Mouse (Mus musculus): ENCODE measurements at regions not wholly inside any gene's neighbourhood (a gene's known extent, or its start where the extent isn't known, plus 50 kb on each side); places are given as distances from the start of the nearest gene placed in this dataset.

DNA sequence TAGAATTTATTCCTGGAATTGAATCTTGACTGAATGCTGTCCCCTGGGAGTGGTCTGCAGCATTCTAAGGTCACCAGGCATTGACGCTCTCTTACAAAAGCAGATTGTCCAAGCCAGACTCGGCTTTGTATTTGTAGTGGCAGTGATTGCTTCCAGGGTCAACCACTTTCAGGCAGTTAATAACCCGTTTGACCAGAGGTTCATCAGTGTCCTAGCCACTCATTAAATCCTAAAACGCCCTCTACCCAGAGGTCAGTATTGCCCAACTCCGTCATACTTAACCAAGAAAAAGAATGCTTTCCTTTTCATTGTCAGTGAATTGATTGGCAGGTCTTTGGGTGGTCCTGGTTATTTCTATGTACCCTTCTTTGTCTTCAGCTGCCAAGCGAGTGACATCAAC lies 194.6 kb upstream of the Mctp2 start:
- no peak for ATAC-seq (replicated peaks; ENCODE audit: poor library complexity, severe bottlenecking)

DNA sequence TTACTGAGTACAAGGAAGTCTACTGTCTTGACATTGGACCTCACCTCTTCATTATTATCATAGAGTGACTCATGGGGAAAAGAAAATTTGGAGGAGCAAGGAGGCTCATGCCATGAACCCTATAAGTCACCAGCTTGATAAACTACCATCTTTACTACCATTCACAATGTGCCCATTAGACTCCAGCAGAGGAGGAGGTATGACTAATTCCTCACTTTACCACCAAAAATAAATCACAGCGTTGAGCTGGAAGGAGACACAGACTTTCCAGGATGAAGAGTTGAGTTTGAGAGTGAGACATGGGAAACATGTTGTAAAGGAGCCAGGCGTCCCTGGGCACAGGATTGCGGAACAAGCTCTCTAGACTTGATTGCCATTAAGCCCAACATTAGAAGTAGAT lies 195.0 kb upstream of the Mctp2 start:
- no peak for ATAC-seq (replicated peaks; ENCODE audit: poor library complexity, severe bottlenecking)

DNA sequence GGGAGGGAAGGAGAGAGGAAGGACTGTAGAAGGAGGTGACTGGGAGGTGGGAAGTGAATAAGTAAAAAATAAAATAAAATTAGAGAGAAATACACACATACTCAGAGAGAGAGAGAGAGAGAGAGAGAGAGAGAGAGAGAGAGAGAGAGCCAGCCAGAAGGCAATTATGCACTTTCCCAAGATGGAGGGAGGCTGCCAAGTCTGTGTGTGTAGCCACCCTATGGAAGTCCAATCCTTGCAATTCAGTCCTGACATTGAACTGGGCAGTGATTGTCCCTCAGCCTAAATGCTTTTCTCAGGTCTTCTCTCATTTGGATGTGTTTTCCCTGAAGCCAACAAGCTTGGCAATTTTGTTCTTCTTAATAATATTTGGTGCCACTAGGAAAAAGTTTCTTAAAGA lies 197.3 kb upstream of the Mctp2 start:
- ATAC-seq (replicated peaks; ENCODE audit: poor library complexity, severe bottlenecking) = no peak

DNA sequence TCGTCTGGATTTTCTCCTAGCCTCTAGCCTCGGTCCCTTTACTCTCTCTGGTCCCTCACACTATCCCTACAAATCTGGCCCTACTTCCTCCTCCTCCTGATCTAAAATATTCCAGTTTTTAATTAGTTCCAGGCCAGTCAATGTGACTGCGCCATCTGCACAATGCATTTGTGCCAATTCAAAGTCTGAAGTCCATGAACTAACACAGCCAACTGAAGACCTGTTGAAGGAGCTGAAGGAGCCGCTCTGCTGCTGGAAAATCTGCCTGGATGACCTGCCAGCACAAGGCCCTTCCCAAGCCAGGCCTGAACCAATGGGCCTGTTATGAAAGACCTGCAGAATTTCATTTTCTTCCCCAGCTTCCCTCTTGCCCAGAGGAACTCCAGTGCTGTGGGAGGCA lies 197.9 kb upstream of the Mctp2 start:
- no peak for ATAC-seq (replicated peaks; ENCODE audit: poor library complexity, severe bottlenecking)

DNA sequence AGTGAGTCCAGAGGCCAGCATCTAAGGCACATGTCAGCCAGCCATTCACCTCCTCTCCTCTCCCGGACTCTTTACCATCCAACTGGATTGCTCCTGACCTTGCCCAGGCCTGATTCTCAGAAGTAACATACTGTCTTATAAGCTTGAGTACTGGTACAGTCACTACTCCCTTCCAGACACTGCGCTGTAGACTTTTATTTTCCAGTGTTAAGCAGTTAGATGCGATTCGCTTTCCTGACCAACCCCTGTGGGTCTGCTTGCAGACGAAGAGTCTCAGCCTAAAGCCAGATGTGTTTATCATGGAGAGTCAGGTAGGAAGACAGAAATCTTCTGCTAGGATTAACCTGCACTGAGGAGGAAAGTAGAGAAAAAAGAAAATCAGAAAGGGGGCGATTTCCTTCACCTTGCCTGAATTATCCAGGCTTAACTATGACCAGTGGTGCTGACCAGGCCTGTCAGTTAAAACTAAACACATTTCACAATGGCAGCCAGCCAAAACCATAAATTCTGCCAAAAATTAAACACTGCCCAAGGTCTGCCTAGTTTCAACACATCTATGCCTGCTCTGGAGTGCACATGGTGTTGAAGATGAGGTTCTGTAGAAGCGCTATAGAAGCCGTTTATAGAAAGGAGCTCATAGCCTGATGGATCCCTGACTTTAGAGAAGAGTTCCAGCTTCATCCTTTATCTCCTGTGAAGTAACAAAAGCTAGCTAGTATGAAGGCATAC lies 199.5 kb upstream of the Mctp2 start:
- no peak for ATAC-seq (replicated peaks; ENCODE audit: poor library complexity, severe bottlenecking)

DNA sequence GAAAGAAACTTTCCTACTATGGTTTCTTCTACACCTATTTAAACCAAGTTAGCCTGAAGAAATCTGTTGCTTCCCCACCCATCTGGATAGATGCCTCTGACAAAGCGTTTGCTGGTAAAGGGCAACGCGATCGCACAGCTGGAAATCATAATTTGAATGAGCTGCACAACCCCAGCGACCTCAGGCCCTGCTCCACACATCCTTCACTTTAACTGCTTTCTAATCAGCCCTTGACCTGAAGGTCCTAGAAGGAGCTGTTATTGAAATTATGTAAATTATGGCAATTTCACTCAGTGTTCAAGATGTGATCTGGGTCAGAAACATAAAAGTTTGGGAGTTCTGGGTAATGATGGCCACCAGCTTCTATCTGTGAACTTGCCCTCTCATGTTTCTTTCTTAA lies 201.5 kb upstream of the Mctp2 start:
- no peak for ATAC-seq (replicated peaks; ENCODE audit: poor library complexity, severe bottlenecking)

DNA sequence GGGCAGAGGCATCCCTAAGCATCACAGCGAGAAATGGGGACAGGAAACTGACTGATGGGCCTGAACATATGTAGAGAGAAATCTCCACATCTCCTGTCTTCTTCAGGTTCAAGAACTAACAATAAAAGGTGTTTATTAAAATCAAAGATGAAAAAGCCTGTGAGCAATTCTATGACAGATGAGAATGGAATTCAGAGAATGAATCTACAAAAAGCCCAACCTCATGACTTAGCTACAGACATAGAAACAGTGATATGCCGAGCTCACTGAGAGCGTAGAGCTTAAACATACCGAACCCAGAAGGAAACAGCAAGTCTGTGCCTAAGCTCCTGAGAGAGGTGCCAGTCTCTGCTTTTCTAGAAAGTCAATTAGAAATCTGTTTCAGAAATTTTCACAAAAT lies 203.7 kb upstream of the Mctp2 start:
- ATAC-seq (replicated peaks; ENCODE audit: poor library complexity, severe bottlenecking) = no peak

DNA sequence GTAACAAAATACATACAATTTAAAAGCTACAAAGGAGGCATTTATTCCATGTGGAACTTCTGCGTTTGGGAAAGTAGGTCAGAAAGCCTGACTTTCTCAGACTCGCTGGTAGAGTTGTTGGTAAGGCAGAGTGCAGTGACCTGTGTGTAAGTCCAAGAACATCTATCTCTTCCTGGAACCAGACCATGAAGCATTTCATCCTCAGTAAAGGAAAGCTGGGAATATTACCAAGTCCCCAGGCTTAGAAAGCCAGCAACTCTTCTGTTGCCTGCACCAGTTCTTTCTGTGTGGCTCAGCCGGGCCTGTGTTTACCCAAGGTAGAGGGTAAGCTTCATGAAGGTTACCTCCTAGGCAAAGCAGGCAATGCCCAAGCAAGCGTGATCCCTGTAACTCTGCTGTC lies 207.0 kb upstream of the Mctp2 start:
- ATAC-seq (replicated peaks; ENCODE audit: poor library complexity, severe bottlenecking) = no peak

DNA sequence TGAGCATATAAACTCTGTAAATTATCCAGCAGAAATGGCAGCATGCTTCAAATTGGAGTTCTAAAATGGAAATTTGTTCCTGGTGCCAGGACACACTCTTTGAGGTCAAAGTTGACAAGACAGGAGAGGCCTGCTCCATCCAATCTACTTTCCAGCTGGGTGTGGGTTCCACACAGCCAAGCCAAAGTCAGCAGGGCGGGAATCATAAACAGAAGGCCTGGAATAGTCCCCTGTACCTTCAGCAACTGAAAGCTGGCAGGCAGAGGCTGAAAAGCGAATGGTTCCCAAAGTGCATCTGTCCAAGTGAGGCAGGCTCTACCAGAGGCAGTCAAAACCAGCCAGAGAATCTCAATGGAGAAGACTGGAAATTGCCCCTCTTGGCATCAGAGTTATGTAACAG lies 208.4 kb upstream of the Mctp2 start:
- ATAC-seq (replicated peaks; ENCODE audit: poor library complexity, severe bottlenecking) = no peak

DNA sequence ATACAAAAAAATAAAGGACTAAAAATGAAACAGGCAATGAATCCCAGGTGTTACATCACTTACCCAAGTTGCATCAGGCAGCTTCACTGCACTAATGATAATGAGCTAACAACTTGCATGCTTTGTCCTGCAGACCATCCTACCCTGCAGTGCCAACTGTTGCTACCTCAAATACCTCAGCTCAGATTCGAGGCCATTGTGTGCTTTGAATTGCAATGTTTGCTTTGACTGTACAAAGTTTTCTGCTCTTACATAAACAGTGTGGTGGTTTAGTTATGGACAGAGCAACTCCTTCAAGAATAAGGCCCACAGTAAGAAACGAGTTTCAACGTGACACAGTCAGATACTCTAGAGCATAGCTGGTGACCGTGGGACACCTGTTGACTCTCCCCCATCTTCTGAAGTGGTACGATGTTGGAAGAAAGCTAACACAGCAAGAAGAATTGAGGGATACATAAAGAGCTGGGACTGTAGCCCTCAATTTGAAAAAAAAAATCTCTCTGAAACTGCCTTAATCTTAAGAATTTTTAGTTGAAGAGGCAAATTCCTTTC lies 212.1 kb upstream of the Mctp2 start:
- no peak for ATAC-seq (replicated peaks; ENCODE audit: poor library complexity, severe bottlenecking)

DNA sequence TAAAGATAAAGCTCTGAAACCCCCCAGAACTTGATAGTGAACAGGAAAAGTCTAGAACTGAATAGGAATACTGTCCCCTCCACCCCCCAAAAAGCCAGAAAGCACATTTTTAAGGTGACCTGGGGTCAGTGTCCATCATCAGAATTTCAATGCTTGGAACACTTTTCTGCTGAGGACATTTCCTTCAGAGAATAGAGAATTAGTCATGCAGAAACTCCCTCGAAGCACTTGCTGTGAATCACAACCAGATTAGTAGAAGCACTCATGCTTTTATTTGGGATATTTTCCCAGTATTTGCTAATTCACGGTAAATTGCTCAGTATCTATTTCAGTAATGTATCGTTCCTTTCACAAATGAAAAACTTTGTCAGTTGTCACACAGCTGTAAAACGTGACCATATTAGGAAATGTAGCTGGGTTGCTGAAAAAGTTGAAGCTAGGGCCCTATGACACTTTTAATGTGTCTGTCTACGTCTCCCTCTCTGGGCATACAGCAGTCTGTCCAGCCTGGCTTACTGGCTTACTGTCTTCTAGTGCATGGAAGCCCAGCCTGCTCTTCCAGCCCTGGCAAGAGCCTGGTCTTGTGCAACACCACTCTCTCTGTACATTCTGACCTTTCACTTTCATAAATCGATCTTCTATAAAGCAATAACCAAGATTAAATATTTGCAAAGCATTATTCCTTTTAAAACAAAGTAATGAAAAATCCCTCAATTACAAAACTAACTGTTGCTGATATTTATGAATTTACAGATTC lies 213.1 kb upstream of the Mctp2 start:
- no peak for ATAC-seq (replicated peaks; ENCODE audit: poor library complexity, severe bottlenecking)

DNA sequence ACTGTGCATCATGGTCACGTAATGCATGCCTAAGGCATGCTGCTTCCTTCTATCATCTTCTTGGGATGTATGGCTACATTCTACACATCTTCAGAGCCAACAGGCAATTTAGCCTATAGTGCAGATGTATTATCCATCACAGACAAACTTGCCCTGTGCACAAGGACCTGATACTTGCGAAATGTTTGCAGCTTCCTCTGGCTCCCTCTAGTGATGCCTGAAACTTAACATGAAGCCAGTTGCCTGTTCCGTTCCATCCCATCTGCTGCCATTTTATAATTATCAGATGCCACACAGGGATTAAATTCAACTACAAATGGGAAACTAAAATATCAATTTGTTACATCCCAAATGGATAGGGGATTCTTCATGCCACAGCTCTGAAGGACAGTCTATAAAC lies 222.5 kb upstream of the Mctp2 start:
- no peak for ATAC-seq (replicated peaks; ENCODE audit: poor library complexity, severe bottlenecking)

DNA sequence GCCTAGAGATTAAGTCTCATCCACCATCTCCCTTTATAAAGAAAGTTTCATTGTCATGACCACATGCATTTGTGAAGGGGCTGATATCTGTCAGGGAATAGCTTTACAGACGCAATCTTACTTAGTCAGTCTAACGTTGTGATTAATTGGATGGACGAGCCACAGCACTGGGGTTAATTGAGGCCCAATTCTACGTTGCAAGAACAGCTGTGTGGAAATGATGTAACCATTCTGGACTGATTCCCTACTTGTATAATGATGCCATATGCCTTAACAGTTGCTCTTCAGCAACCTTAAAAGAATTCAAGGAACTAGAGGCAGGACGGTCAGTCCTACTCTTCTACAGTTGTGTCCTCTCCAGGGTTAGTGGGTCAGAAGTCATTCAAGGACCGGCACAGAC lies 231.9 kb upstream of the Mctp2 start:
- no peak for ATAC-seq (replicated peaks; ENCODE audit: poor library complexity, severe bottlenecking)

DNA sequence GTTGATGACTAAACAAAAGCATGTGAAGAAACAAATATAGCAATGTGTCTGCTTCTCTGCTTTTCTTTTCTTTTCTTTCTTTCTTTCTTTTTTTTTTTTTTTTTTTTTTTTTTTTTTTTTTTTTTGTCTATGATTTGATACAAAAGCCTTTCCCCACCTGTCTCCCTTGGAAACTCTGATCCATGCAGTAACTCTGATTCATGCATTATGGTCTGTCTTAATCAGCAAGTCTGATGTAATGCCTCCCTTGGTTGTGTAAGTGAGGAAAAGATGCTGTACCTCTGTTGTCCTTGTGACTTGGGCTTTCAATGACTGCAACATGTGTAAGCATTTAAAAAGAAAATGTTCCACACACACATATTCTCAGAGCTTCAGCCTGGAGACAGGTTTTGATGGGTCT lies 233.5 kb upstream of the Mctp2 start:
- ATAC-seq (replicated peaks; ENCODE audit: poor library complexity, severe bottlenecking) = no peak

DNA sequence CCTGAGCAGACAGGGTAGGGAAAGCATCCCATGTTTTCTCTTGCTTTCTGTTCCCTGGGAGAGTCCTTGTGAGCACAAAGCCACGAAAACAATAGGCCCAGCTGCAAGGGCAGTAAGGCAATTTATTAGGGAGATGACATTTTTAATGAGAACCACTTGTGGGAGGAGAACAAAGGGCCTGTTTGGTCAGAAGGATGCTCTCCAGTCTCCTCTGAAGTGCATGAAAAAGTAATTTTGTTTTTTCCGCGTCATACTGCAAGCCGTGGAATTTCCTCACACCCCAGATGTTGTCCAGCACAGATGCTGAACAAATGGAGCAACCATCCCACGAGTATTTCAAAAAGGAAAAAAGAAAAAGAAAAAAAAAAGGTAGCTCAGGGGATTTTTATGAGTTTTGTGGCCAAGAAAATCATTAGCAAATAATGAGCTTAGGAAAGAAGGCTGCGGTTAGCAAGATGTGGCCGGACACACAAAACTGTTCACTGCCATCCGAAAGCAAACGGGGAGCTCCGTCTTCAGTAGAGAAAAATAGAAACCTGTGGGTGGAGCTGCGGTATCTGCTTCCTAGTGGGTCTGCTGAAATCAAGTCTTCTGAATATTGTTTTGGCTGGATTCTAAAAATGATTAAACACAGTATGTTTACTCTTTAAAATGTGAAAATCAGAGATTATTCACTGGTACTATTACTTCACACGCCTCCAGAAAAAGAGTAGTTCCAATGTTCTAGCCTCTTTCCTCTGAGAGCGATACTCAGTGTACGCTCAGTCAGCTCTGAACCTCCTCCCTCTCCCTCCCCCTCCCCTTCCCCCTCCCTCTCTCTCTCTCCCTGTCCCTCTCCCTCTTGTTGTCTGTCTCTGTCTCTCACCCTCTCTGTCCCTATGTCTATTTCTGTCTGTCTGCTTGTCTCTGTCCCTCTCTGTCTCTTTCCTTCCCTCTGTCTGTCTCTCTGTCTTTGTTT lies 235.4 kb upstream of the Mctp2 start:
- no peak for ATAC-seq (replicated peaks; ENCODE audit: poor library complexity, severe bottlenecking)

DNA sequence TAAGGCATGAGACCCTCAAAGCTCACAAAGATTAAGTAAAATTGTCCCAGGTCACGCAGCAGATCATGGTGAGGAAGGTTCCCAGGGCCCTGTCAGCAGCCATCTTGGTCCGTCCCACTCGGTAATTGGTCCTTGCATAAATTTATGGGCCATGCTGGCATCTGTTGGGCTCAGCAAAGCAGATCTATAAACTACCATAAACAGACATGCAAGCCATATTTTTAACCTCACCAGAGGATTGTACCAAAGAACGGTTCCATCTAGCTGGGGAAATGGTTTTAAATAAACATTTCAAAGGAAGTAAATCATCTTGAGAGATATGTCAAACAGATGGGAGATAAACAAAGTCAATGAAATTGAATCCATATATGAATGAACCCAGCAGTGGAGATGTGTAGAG lies 237.1 kb upstream of the Mctp2 start:
- ATAC-seq (replicated peaks; ENCODE audit: poor library complexity, severe bottlenecking) = no peak

DNA sequence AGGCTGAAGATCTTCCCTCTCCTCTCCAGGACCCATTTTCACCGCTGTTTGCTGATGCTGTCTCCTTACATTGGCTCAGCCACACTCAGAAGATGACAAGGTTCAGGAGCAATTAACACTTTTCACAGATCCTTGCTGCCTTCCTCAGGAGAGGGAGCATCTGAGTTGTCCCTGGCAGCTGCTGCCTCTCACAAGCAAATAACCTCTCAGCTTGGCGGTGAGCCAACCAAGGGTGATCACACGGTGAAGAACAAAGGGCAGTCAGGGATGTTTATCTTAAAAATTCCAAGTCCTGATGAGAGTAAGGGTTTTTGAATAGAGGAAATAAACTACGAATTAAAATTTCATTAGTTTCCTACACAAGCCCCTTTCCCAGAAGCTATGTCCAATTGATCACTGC lies 237.5 kb upstream of the Mctp2 start:
- ATAC-seq (replicated peaks; ENCODE audit: poor library complexity, severe bottlenecking) = no peak

DNA sequence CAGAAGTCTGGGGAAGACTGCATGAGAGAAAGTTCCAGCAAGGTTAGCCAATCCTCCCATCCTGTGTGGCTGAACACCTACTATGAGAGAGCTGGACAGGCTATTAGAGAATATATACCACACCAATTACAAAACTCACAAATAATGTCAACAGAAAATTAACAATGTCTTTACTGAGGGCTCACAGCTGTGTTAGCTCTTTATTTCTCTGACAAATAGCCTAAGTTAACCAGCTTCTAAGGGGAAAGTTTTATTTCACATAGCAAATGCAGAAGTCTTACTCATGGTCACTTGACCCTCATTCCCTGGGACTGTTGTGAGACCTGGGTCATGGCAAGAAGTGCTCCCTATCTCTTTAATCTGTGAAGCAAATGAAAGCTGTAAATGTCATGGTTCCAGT lies 261.0 kb upstream of the Mctp2 start:
- ATAC-seq (replicated peaks; ENCODE audit: poor library complexity, severe bottlenecking) = no peak

DNA sequence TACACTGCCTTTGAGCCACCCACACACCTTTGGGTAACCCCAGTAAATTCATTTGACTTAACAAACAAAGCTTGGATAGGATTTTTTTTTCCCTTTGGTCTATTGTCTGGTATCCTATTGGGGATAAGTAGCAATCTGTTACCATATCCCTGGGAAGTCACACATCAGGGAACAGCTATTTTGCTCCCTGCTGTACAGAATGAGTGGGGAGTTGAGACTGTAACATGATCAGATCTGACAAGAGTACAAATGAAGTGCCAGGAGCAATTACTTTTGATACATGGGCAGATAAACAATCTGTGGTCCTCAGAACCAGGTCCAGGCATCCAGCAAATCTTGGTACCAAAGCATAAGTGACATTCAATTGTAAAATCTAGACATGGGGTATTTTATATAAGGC lies 262.8 kb upstream of the Mctp2 start:
- ATAC-seq (replicated peaks; ENCODE audit: poor library complexity, severe bottlenecking) = no peak

DNA sequence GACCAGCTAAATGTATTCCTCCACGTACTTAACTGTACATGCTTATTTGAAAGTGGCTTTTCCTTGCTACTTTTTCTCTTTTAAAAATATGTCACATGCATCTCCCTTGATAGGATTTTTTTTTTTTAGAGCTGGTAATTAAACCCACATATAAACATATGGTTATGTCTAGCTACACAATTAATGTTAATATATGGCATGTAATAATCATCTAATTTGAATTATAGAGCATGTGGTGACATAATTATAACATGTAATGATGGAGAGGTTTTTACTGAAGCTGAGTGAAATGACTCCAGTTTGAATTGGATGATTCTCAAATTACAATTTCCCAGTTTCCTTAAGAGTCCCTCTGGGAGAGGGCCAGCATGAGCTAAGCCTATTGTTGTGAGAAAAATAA lies 267.9 kb upstream of the Mctp2 start:
- no peak for ATAC-seq (replicated peaks; ENCODE audit: poor library complexity, severe bottlenecking)

DNA sequence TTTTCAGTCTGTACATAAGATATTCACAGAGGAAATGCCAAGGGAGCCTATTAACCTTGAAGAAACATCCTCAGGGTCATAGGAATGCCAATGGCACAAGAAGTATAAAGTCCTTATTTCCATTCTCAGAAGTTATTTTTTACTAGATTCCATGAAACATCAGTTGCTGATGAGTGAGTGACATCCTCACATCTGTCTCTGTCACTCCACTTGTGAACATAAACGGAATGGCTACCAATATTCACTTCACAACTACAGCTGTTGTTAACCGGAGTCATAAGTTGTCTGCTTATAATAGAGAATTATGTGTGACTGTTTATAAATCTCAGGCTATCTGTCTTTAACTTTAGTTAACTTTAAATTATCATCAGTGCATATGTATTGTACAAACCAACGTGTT lies 278.0 kb upstream of the Mctp2 start:
- ATAC-seq (replicated peaks; ENCODE audit: poor library complexity, severe bottlenecking) = no peak
